Mouse (Mus musculus) erythroblast, adult 5-6 weeks (primary cell): ENCODE data around the gene Il17rd. TPM values are rescaled to one million over a fixed set of nuclear protein-coding genes. Genes with fewer than 3 reads are reported as not detected.

Experiments used
- ATAC-seq: replicated peaks from 2 replicates; pipeline ENCODE4 v1.8.0; 2016; ENCODE audit warnings: moderate number of reproducible peaks, mild to moderate bottlenecking, moderate TSS enrichment, inconsistent platforms; ENCODE audit not compliant: poor library complexity, low FRiP score, severe bottlenecking
- total RNA-seq, 2 experiments: library from RNA; stranded (forward) in 1 of 2; stranded (reverse) in 1 of 2; fragments of 150-400 nt in 1 of 2; fragments of 200-764, 138-1000 nt in 1 of 2; gene quantifications; 2 replicates each; pipeline versions ENCODE4 v1.2.3 to v1.2.4; 2015 to 2017; ENCODE audit warnings: low replicate concordance in 2 of 2

Gene Il17rd
- total RNA-seq, 2 experiments from 2014 or later = not detected

- ATAC-seq = no peak
Measured at GRCm38 (mm10) chr14:27081536-27082275, 43.0 kb downstream of the Il17rd start.

DNA sequence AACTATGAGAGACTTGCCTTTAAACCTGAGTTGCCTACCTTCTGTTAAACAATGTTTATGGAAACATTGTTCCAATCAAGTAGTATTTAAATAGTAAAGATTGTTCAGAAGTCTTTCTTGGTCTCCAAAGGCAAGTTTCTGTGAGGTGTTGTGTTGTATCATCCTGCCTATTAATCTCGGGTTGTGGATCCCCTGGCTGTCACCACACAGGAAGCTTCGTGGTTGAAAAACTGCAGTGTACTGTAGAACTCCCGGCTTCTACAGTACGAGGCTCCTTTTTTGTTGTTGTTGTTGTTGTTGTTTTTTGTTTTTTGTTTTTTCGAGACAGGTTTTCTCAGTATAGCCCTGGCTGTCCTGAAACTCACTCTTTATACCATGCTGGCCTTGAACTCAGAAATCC, 46.7 kb downstream of the Il17rd start:
- ATAC-seq = no peak

GRCm38 (mm10) chr14:27085999-27086398, 47.3 kb downstream of the Il17rd start:
- no peak for ATAC-seq

- no peak for ATAC-seq
Measured at GRCm38 (mm10) chr14:27094247-27094646, 55.5 kb downstream of the Il17rd start.

GRCm38 (mm10) chr14:27096133-27096532, 57.4 kb downstream of the Il17rd start:
- no peak for ATAC-seq

- no peak for ATAC-seq
Measured at GRCm38 (mm10) chr14:27096779-27097178, 58.0 kb downstream of the Il17rd start.

DNA sequence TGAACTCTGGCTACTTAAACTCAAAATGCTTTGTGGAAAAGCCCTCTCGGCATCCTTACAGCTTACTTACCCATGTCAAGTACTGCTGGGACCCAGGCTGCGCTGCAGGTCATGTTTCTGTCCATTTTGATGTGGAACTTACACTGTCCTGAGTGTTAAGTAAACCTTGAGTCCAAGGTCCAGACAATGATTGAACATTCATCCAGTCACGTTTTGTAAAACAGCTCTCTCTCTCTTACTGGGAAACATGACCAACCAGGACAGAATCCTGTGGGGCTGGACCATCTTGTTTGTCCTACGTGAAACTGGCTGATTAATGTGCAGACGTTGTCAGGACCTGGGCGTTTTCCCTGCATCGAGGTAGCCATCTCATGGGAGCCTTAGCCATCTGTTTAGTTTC, 63.0 kb downstream of the Il17rd start:
- no peak for ATAC-seq

DNA sequence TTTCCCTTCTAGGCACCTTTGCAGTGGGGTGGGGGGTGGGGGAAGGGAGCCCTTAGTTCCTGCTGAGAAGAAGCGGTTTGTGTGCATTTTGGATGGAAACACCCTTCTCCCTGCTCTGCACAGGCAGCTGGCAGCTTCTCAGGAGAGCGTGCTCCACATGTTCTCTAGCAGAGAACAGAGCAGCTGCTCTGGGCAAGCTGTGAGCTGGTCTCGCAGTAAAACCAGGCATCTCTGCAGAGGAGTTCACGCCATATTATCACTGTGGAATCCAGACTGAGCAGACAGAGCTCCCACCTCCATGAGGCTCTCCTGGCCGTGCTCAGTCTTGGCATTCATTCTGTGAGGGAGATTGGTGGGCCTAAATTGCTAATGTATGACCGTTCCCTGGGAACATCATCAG, 64.0 kb downstream of the Il17rd start:
- ATAC-seq = no peak

DNA sequence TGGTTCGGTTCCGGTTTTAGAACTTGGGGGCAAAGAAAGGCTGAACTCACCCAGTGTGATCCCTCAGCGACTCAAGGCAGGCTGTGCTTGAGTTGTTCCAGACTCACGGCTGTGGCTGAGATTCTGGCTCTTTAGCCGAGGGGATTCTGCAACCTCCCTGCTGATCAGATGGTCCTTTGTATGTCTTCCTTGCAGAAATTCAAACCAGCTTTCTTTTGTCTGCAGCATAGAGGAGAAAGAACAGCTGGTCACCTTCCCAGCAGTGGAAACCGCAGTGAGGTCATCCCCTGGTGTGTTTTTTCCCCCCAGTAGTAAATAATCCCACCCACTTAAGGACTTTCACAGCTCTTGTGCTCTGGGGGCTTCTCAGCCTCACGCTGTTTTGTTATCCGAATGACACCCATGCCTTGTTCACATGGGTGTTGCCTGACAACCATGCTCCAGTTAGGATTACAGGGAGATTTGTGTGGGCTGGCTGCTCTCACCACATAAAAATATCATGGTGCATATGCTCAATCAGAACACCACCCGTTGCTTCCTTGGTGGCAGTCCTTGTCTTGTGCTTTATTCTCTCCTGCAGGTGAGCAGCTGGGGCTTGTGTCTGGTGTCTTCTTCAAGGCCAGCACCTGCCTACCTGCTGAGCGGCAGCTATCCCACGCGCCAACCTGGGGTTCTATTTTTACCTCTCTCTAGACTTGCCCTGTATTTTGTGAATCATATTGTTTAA, 67.2 kb downstream of the Il17rd start:
- ATAC-seq = no peak

DNA sequence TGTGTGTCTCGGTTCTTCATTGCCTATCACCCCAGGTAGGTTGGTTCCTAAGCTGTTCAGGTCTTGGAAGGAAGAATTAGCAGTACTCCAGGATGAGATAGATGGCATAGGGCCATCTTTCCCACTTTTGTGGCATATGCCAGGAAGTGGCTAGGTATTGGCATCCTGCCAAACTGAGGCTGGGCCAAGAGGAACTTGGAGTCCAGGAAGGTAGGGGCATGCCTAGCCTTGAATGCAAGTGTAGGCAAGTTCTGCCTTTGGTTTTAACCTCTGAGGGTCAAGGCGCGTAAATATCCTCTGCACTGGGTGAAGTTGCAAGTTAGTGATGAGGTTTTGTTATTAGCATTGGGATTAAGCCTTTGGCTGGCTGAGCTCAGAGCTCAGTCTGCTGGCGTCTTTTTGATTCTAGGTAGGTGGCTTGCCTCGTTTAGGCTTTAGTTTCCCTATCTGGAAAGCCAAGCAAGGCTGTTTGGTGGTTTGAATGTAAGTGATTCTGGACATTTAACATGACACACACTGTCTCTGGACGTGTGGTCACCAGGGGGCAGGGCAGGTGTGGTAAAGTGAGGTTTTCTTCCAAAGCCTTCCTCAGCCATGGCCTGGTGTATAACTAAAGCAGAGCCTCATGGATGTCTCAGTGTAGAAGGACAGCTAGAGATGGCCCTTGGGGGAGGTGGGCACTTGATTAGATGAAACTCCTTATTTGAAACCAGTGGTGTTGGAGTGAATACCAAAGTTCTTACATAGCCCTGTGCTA, 70.2 kb downstream of the Il17rd start:
- no peak for ATAC-seq

DNA sequence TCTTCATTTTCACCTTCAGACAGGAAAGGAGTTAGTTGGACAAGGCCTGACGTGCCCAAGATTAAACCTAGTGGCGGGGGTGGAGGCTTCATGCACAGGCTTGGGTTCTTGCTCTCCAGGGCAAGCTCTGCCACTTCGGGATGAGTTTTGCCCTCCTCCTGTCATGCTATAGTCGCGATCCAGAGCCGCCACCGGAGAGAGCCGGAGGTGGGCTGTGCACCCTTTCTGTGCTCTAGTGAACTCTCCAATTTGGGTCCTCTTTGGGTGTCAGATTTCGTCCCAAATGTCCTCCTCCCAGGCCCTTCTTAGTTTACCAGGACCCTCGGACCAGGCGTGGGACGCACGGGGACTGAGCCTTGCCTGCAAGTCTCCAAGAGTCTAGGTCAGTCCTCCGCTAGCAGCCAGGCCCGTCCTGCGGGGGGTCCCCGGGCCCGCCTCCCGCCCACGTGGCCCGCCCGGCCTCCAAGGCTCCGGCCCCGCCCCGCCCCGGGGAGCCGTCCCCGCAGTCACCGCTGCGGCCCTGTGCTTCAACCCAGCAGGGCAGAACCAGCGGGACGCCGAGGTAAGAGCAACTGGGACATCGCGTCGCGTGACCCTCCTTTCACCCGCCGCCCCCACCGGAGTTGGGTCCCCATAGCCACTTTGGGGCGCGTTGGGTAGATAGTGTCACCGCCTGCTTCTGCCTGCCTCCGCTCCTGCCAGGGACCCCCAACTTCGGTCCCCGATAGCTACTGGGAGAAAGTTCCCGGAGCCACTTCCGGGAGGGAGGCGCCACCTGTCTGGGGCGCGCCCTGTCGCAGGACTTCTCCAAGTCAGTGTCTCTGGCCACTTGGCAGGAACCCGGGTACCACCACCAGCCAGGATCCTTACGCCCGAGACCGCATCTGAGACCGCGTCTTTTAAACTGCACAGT, 75.9 kb downstream of the Il17rd start, which contains the start of gene Arhgef3:
Arhgef3 (plus strand) TSS at position 538 of the 913 bp plus-strand sequence.
- no peak for ATAC-seq

GRCm38 (mm10) chr14:27115275-27115660, 76.5 kb downstream of the Il17rd start:
- no peak for ATAC-seq

GRCm38 (mm10) chr14:27115991-27116390, 77.2 kb downstream of the Il17rd start:
- ATAC-seq = no peak

- ATAC-seq = no peak
Measured at GRCm38 (mm10) chr14:27116577-27117165, 77.9 kb downstream of the Il17rd start.

DNA sequence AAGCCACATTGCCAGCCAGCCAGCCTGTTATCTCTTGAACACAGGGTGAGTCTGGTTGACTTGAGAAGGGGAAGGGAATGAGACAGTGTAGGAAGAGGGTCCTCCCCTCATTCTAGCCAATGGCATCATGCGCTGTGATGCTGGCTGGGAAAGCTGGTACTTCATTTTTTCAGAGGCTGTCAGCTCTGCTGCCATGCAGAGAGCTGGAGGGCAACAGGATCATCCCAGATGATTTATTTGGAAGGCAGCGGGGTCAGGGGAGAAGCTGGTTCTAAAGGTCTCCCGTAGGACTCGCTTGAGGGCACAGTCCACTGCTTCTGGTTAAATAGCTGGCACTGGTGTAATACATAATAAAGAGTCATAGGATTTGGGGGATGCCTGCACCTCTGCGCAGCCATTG, 79.8 kb downstream of the Il17rd start:
- ATAC-seq = no peak

DNA sequence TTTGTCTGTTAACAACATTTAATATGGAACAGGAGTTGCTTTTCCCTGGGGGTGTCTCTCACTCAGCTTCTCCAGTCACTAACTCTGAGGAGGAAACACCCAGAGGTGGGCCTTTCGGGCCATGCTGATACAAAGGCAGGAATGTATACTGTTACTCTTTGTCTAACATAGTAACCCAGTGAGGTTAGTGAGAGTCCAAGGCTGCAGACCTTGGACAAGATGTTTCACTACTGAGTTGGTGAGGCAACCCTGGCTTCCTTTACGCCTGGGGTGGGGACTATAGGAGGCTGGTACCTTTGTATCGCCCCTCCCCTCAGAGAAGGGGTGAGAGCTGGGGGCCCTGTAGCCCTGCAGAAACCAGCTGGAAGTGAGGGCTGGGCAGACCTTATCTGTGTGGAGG, 83.9 kb downstream of the Il17rd start:
- ATAC-seq = no peak

DNA sequence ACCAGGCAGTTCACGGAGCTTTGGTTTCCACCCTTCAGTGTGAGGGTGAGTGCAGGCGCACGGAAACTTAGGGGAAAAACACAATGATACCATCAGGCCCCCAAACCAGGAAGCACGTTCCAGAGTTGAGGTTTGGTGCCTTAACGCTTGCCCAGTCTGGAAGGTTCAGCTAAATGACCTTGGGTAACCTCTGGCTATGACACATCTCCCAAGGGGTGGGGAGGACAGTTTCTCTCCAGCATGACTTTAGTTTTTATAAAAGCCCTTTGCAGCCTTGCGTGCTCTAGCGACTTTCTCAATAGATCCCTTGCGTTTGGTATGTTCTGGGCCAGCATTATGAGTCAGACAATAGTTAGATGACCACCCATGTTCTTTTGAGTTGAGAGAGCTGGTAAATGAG, 84.8 kb downstream of the Il17rd start:
- ATAC-seq = no peak

DNA sequence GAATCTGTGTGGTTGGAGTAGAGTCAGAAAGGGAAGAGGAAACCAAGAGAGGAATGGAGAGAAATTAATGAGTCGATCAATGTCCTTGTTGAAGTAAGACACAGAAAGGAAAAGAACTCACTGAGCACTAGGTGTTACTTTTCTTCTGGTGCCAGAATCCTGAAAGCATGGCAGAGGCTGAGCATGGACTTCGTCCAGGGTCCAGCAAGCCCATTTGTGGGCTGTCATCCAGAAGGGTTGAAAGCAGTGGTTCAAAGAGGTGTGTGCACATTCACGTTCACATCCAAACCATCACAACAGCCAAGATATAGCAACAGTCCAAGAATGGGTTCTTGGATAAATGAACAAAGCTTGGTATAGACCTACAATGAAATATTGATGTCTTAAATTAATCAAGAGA, 91.3 kb downstream of the Il17rd start:
- ATAC-seq = no peak

DNA sequence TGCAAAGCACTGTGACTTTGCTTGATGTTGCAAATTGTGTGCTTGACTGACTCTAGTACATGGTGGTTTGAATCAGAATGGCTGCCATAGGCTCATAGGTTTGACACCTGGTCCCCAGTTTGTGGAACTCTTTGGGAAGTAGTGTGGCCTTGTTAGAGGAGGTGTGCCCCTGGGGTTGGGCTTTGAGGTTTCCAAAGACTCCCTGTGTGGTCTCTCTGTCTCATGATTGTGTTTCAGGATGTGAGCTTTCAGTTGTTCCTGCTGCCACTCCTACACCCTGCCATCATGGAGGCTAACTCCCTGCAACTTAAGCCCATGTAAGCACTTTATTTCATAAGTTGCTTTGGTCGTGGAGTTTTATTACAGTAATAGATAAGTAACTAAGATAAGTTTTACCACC, 91.9 kb downstream of the Il17rd start:
- no peak for ATAC-seq
